Mouse (Mus musculus) stomach, embryonic 16.5 days (tissue): ENCODE results near the gene Catsperd. TPM values are rescaled to one million over a fixed set of nuclear protein-coding genes. Genes with fewer than 3 reads are reported as not detected.

Source experiments
- ATAC-seq: fragments of 200-750 bp; cut with Nextera tagmentation; 2 replicates; pipeline ENCODE4 v1.8.0; 2017; ENCODE audit warnings: moderate number of reproducible peaks, moderate TSS enrichment; ENCODE audit not compliant: insufficient read depth, low FRiP score
- H3K27ac ChIP-seq: fragments of 300-500 bp; sonication (generic); 2 replicates; pipeline ENCODE4 v1.5.1; 2014; ENCODE audit warnings: low read length
- H3K27me3 ChIP-seq: fragments of 300-500 bp; sonication (generic); 2 replicates; pipeline ENCODE4 v1.6.1; 2014; ENCODE audit warnings: low read length, control low read depth, mixed read lengths; ENCODE audit not compliant: control insufficient read depth, insufficient read depth
- H3K36me3 ChIP-seq: fragments of 300-500 bp; sonication (generic); 2 replicates; pipeline ENCODE4 v1.6.1; 2014; ENCODE audit warnings: low read length; ENCODE audit not compliant: control insufficient read depth, insufficient read depth
- H3K4me1 ChIP-seq: fragments of 300-500 bp; sonication (generic); 2 replicates; pipeline ENCODE4 v1.6.1; 2014; ENCODE audit warnings: low read length, control low read depth, mixed read lengths; ENCODE audit not compliant: control insufficient read depth, insufficient read depth
- H3K4me2 ChIP-seq: fragments of 300-500 bp; sonication (generic); 2 replicates; pipeline ENCODE4 v1.6.1; 2014; ENCODE audit warnings: low read depth, low read length, mixed read lengths
- H3K4me3 ChIP-seq: fragments of 300-500 bp; sonication (generic); replicated peaks from 2 replicates; pipeline ENCODE4 v1.5.1; 2014; ENCODE audit warnings: mild to moderate bottlenecking, low read length
- H3K9ac ChIP-seq: fragments of 300-500 bp; sonication (generic); 2 replicates; pipeline ENCODE4 v1.6.1; 2014; ENCODE audit warnings: low read length
- H3K9me3 ChIP-seq: fragments of 300-500 bp; sonication (generic); replicated peaks from 2 replicates; pipeline ENCODE4 v1.6.1; 2016; ENCODE audit warnings: low read length, control low read depth; ENCODE audit not compliant: control insufficient read depth
- whole genome bisulfite sequencing: fragments of 180-500 bp; shearing (Covaris S2); extraction: QIAGEN DNeasy Blood & Tissue Kit; methylation state at CpG from one replicate; pipeline ENCODE4 v1.1.7; 2014; 5-methylcytosine and 5-hydroxymethylcytosine counted together
- polyA plus RNA-seq: library from polyadenylated mRNA; unstranded; fragments of >200 nt; fragmentation: Nextera tagmentation; extraction: Ambion mirVana; gene quantifications from 2 replicates; pipeline ENCODE4 v1.2.1, GENCODE M21; 2015

Catsperd gene
- polyA plus RNA-seq, 1 experiment from 2014 or later = 0.65 TPM

GRCm38 (mm10) chr17:56593527-56594271 is 34.2 kb upstream of the Catsperd start:
- H3K9ac ChIP-seq = no peak overlapping the region
- WGBS = 73% methylated on average over 8 of the region's 8 CpGs
- ATAC-seq = 0 out of 2 replicates have a peak, but pooled peaks have one; percentile 39
- H3K4me1 ChIP-seq = no peaks in the 10 kb centered on the region
- H3K36me3 ChIP-seq = peaks cover 43% of the 10 kb centered on the region
- H3K4me2 ChIP-seq = no peak overlapping the region
- no peak overlapping the region for H3K27ac ChIP-seq
- H3K9me3 ChIP-seq = no peaks in the 10 kb centered on the region
- no peaks in the 10 kb centered on the region for H3K27me3 ChIP-seq
- no peak overlapping the region for H3K4me3 ChIP-seq

- H3K9ac ChIP-seq = no peak overlapping the region
- no peaks in the 10 kb centered on the region for H3K9me3 ChIP-seq
- H3K4me3 ChIP-seq = no peak overlapping the region
- H3K4me1 ChIP-seq = peaks cover 5% of the 10 kb centered on the region; the same call in 1 of the 2 replicates
- H3K27me3 ChIP-seq = no peaks in the 10 kb centered on the region
- ATAC-seq = no peak
- peaks cover 46% of the 10 kb centered on the region for H3K36me3 ChIP-seq
- 92% methylated on average over 28 of the region's 28 CpGs for WGBS
- no peak overlapping the region for H3K27ac ChIP-seq
- no peak overlapping the region for H3K4me2 ChIP-seq
These were observed 24.5 kb upstream of the Catsperd start for GRCm38 (mm10) chr17:56603186-56604069.

GRCm38 (mm10) chr17:56604070-56604380 is 23.9 kb upstream of the Catsperd start:
- Histone ChIP-seq H3K36me3 (peaks cover 46% of the 10 kb centered on the region), H3K27me3 (no peaks in the 10 kb centered on the region), H3K4me2 (no peak overlapping the region), H3K4me3 (no peak overlapping the region), H3K9me3 (no peaks in the 10 kb centered on the region), H3K9ac (no peak overlapping the region), H3K27ac (no peak overlapping the region), H3K4me1 (peaks cover 9% of the 10 kb centered on the region; the same call in 1 of the 2 replicates)
- no peak for ATAC-seq
- 87% methylated on average over 9 of the region's 9 CpGs for WGBS

GRCm38 (mm10) chr17:56604422-56604821 is 23.5 kb upstream of the Catsperd start:
- no peaks in the 10 kb centered on the region for H3K9me3 ChIP-seq
- H3K27me3 ChIP-seq = no peaks in the 10 kb centered on the region
- no peak overlapping the region for H3K27ac ChIP-seq
- H3K36me3 ChIP-seq = peaks cover 46% of the 10 kb centered on the region
- H3K9ac ChIP-seq = no peak overlapping the region
- ATAC-seq = no peak
- H3K4me2 ChIP-seq = no peak overlapping the region
- 88% methylated on average over 3 of the region's 3 CpGs for WGBS
- H3K4me3 ChIP-seq = no peak overlapping the region
- peaks cover 9% of the 10 kb centered on the region; the same call in 1 of the 2 replicates for H3K4me1 ChIP-seq

GRCm38 (mm10) chr17:56605431-56605830 is 22.5 kb upstream of the Catsperd start:
- WGBS = 87% methylated on average over 9 of the region's 9 CpGs
- Histone ChIP-seq H3K4me2 (no peak overlapping the region), H3K9me3 (no peaks in the 10 kb centered on the region), H3K27ac (no peak overlapping the region), H3K4me1 (peaks cover 12% of the 10 kb centered on the region), H3K4me3 (no peak overlapping the region), H3K36me3 (peaks cover 41% of the 10 kb centered on the region), H3K9ac (no peak overlapping the region), H3K27me3 (no peaks in the 10 kb centered on the region)
- no peak for ATAC-seq

- WGBS = 70% methylated on average over 3 of the region's 3 CpGs
- no peaks in the 10 kb centered on the region for H3K27me3 ChIP-seq
- no peak overlapping the region for H3K9ac ChIP-seq
- ATAC-seq = no peak
- peaks cover 31% of the 10 kb centered on the region for H3K36me3 ChIP-seq
- H3K27ac ChIP-seq = no peak overlapping the region
- no peak overlapping the region for H3K4me3 ChIP-seq
- H3K4me1 ChIP-seq = peaks cover 12% of the 10 kb centered on the region
- H3K9me3 ChIP-seq = no peaks in the 10 kb centered on the region
- H3K4me2 ChIP-seq = no peak overlapping the region
These were observed 20.4 kb upstream of the Catsperd start for GRCm38 (mm10) chr17:56607521-56608062.

GRCm38 (mm10) chr17:56608699-56609098 is 19.2 kb upstream of the Catsperd start:
- WGBS = 49% methylated on average over 5 of the region's 5 CpGs
- H3K4me1 ChIP-seq = peaks cover 12% of the 10 kb centered on the region
- no peaks in the 10 kb centered on the region for H3K9me3 ChIP-seq
- no peaks in the 10 kb centered on the region for H3K27me3 ChIP-seq
- H3K4me3 ChIP-seq = peak overlapping the region; percentile 83
- peak overlapping the region; percentile 92 for H3K4me2 ChIP-seq
- peaks cover 22% of the 10 kb centered on the region for H3K36me3 ChIP-seq
- peak overlapping the region; percentile 64; the same call in 1 of the 2 replicates for H3K27ac ChIP-seq
- H3K9ac ChIP-seq = peak overlapping the region; percentile 78
- ATAC-seq = no peak

- under 1% methylated on average over 44 of the region's 44 CpGs for WGBS
- ATAC-seq = peak; percentile 88
- no peaks in the 10 kb centered on the region for H3K27me3 ChIP-seq
These were observed 18.3 kb upstream of the Catsperd start, which contains the start of gene 2410015M20Rik for GRCm38 (mm10) chr17:56609452-56610171. Gene 2410015M20Rik (minus strand): TSS chr17:56609771.

More at GRCm38 (mm10) chr17:56609452-56610171, 18.3 kb upstream of the Catsperd start, which contains the start of gene 2410015M20Rik:
- Histone ChIP-seq H3K27ac (peak within 1 kb of the TSS; percentile 76), H3K4me3 (peak within 1 kb of the TSS; percentile 83), H3K4me2 (peak within 1 kb of the TSS; percentile 92), H3K9me3 (no peaks in the 10 kb centered on the region), H3K4me1 (peaks cover 17% of the 10 kb centered on the region), H3K9ac (peak within 1 kb of the TSS; percentile 88), H3K36me3 (peaks cover 12% of the 10 kb centered on the region)
